Mouse (Mus musculus): Measurements from ENCODE around the gene Hsd3b1. TPM values are rescaled to one million over a fixed set of nuclear protein-coding genes. Genes with fewer than 3 reads are reported as not detected.

Hsd3b1 gene
- total RNA-seq, 4 experiments from 2014 or later: 0.24 TPM; not detected in 3

Other genes starting within 250 kb of the Hsd3b1 start
- not detected for gene Hsd3b5, start 229.5 kb downstream of the Hsd3b1 start, total RNA-seq (2022)
- not detected for gene Hsd3b2, start 135.3 kb downstream of the Hsd3b1 start, total RNA-seq (2022)
- not detected for gene Hsd3b3, start 96.7 kb downstream of the Hsd3b1 start, total RNA-seq (2022)
- under 1 TPM in 1 of 4 experiments, not detected in 3; 0.17 TPM for gene Hsd3b6, start 45.4 kb downstream of the Hsd3b1 start, total RNA-seq (2022)
- not detected for gene Hao2, start 33.4 kb upstream of the Hsd3b1 start, total RNA-seq (2022)